Mouse (Mus musculus): Measurements from ENCODE around the gene Bmpr1b. TPM values are rescaled to one million over a fixed set of nuclear protein-coding genes. Genes with fewer than 3 reads are reported as not detected.

Bmpr1b gene
- polyA plus RNA-seq, 1 experiment from 2014 or later = 18.1 TPM

DNA sequence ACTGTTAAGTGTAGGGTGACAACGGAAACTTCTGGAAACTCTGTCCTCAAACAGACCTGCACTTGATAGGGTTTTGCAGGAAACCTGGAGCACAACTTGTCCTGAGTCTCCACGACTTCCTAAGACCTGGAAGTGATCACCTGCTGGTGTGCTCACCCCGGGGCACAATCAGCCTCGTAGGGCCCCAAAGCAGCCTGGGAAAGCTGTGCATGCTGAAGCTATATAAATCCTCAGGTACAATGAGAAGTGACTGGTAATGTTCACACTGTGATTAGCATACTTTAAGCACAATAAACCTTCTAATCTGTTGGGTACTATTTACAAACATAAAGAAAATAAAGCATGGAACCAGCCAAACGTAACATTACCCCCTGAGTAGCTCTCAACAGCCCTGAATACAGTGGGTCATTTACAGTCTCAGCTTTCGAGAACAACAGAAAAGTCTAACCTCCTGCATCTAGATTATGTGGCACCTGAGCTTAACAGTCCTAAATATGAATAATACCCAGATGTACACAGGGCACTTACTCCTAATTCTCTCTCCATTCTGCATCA, 54.4 kb downstream of the Bmpr1b start:
- no peak for ATAC-seq (ENCODE audit: insufficient number of reproducible peaks, insufficient read depth, low FRiP score, low TSS enrichment, low read depth)
- peaks cover 14% of the 10 kb centered on the region; the same call in 1 of the 2 replicates for H3K27me3 ChIP-seq
- H3K9me3 ChIP-seq = no peaks in the 10 kb centered on the region
- no peaks in the 10 kb centered on the region for H3K36me3 ChIP-seq
- H3K4me2 ChIP-seq = no peak overlapping the region
- H3K9ac ChIP-seq (replicated peaks) = no peak overlapping the region
- peaks cover 36% of the 10 kb centered on the region for H3K4me1 ChIP-seq (replicated peaks)
- H3K27ac ChIP-seq = no peak overlapping the region
- WGBS = 40% methylated on average over 6 of the region's 6 CpGs
- H3K4me3 ChIP-seq (replicated peaks) = no peak overlapping the region

- ATAC-seq (ENCODE audit: insufficient number of reproducible peaks, insufficient read depth, low FRiP score, low TSS enrichment, low read depth) = no peak
- Histone ChIP-seq H3K27ac (no peak overlapping the region), H3K9me3 (no peaks in the 10 kb centered on the region), H3K27me3 (peaks cover 13% of the 10 kb centered on the region; the same call in 1 of the 2 replicates), H3K36me3 (no peaks in the 10 kb centered on the region), H3K9ac (replicated peaks) (no peak overlapping the region), H3K4me3 (replicated peaks) (no peak overlapping the region), H3K4me2 (no peak overlapping the region), H3K4me1 (replicated peaks) (peaks cover 35% of the 10 kb centered on the region)
- WGBS = 62% methylated on average over 3 of the region's 3 CpGs
These were observed 55.0 kb downstream of the Bmpr1b start for GRCm38 (mm10) chr3:142114190-142114589.

DNA sequence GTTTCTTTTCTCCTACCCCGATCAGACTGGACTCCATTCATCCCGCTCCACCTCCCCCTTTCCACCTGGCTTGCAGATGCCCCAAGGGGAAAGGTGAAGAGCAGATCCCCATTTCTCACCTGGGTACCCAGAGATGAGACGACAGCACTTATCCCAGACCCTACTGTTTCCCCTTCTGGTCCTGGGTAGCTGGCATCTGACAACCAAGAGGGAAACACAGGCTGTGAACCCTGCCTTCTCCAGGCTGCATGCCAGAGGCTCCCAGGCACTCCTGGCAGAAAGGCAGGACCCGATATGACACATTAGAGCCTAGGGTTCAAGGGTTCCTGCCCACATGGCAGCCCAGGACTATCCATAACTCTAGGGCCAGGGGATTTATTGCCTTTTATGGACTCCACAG, 56.0 kb downstream of the Bmpr1b start:
- peak; percentile 26; the same call in 1 of the 2 replicates for ATAC-seq (ENCODE audit: insufficient number of reproducible peaks, insufficient read depth, low FRiP score, low TSS enrichment, low read depth)
- Histone ChIP-seq H3K4me2 (no peak overlapping the region), H3K9me3 (no peaks in the 10 kb centered on the region), H3K36me3 (no peaks in the 10 kb centered on the region), H3K9ac (replicated peaks) (no peak overlapping the region), H3K4me3 (replicated peaks) (no peak overlapping the region), H3K27ac (no peak overlapping the region), H3K4me1 (replicated peaks) (peaks cover 40% of the 10 kb centered on the region), H3K27me3 (peaks cover 11% of the 10 kb centered on the region; the same call in 1 of the 2 replicates)
- WGBS = 76% methylated on average over 4 of the region's 4 CpGs

DNA sequence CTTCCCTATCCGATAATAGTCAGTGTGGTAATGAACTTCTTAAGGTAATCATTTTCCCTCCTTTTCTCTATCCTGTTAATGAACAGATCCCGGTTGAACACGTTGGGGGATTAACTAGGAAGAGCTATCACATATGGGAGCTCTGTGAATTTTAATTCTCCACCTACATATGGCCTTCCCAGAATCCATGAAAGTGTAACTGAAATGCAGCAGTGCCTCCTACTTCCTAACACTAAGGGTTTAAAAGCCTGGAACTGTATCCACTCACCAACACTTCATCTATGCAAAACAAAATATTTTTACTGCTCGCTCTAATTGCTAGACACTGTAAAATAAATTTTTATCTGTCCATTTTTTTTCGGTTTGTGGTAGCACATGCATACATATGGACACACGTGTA, 63.0 kb downstream of the Bmpr1b start:
- Histone ChIP-seq H3K4me1 (replicated peaks) (peaks cover 18% of the 10 kb centered on the region), H3K9me3 (peaks cover 4% of the 10 kb centered on the region; the same call in 1 of the 2 replicates), H3K36me3 (no peaks in the 10 kb centered on the region), H3K4me2 (no peak overlapping the region), H3K4me3 (replicated peaks) (no peak overlapping the region), H3K9ac (replicated peaks) (no peak overlapping the region), H3K27ac (no peak overlapping the region), H3K27me3 (peaks cover 6% of the 10 kb centered on the region; the same call in 1 of the 2 replicates)
- ATAC-seq (ENCODE audit: insufficient number of reproducible peaks, insufficient read depth, low FRiP score, low TSS enrichment, low read depth) = no peak
- WGBS = 77% methylated on average over 6 of the region's 6 CpGs

DNA sequence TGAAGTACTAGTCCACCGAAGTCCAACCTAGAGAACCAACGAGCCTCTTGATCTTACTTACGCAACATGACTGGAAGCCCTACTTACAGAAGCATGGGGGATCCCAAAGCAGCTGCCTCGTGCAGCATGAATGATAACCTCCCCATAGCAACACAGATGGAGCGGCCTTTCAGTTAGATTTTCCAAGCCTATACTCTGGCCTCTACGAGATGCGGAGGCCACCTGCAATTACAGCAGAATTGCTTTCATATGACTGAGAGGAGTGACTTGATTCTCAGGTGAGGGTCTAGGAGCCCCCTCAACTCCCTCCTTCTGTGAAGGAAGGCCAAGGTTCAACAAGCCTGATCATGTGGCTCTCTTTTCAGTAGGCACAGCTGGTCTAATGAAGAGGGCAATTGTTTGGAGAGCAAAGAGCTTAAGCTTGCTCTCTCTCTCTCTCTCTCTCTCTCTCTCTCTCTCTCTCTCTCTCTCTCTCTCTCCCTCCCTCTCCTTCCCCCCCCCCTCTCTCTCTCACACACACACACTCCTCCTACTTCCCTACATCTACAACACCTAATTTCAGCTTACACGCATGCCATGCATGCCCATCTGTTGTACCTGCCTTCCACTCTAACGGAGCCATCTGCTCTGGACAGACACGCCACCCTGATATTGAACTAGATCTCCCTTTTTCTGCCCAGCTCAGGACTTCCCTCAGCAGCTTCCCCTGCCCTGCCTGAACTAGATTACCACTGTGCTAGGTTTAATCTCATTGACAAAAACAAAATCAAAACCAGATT, 65.0 kb downstream of the Bmpr1b start:
- WGBS = 80% methylated on average over 10 of the region's 10 CpGs
- Histone ChIP-seq H3K4me1 (replicated peaks) (peaks cover 29% of the 10 kb centered on the region), H3K27me3 (0 out of 2 replicates have a peak, but pooled peaks cover 3% of the 10 kb centered on the region), H3K9me3 (peaks cover 4% of the 10 kb centered on the region; the same call in 1 of the 2 replicates), H3K9ac (replicated peaks) (no peak overlapping the region), H3K27ac (no peak overlapping the region), H3K4me3 (replicated peaks) (no peak overlapping the region), H3K4me2 (no peak overlapping the region), H3K36me3 (no peaks in the 10 kb centered on the region)
- ATAC-seq (ENCODE audit: insufficient number of reproducible peaks, insufficient read depth, low FRiP score, low TSS enrichment, low read depth) = no peak

- WGBS = 91% methylated on average over 4 of the region's 4 CpGs
- no peak for ATAC-seq (ENCODE audit: insufficient number of reproducible peaks, insufficient read depth, low FRiP score, low TSS enrichment, low read depth)
- H3K36me3 ChIP-seq = no peaks in the 10 kb centered on the region
- H3K4me3 ChIP-seq (replicated peaks) = no peak overlapping the region
- H3K9ac ChIP-seq (replicated peaks) = no peak overlapping the region
- peaks cover 28% of the 10 kb centered on the region for H3K4me1 ChIP-seq (replicated peaks)
- 0 out of 2 replicates have a peak, but pooled peaks cover 3% of the 10 kb centered on the region for H3K27me3 ChIP-seq
- peaks cover 4% of the 10 kb centered on the region; the same call in 1 of the 2 replicates for H3K9me3 ChIP-seq
- no peak overlapping the region for H3K27ac ChIP-seq
- H3K4me2 ChIP-seq = no peak overlapping the region
These were observed 65.6 kb downstream of the Bmpr1b start for GRCm38 (mm10) chr3:142103622-142104021.

DNA sequence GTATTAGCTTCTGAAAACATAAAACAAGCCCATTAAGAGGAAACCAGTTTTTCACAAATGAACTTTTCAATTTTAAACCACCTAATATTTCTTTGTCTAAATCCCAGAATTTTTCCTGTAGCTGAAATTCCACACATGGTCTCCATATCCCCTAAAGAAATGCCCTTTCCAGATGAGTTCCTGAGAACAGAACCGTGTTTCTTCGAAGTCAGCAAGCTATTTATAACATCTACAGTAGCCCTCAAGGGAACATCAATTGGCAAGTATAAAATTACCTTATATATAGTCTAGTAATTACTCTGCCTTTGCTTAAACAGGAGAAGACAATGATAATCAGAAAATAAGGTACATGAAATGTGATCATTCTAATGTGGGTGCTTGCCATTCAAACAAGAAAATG, 70.1 kb downstream of the Bmpr1b start:
- WGBS = 4% methylated on average over 2 of the region's 2 CpGs
- no peak overlapping the region for H3K9ac ChIP-seq (replicated peaks)
- peak; percentile 58; the same call in 1 of the 2 replicates for ATAC-seq (ENCODE audit: insufficient number of reproducible peaks, insufficient read depth, low FRiP score, low TSS enrichment, low read depth)
- no peak overlapping the region for H3K4me2 ChIP-seq
- no peaks in the 10 kb centered on the region for H3K36me3 ChIP-seq
- H3K9me3 ChIP-seq = peaks cover 4% of the 10 kb centered on the region; the same call in 1 of the 2 replicates
- no peak overlapping the region for H3K4me3 ChIP-seq (replicated peaks)
- H3K4me1 ChIP-seq (replicated peaks) = peaks cover 33% of the 10 kb centered on the region
- H3K27ac ChIP-seq = no peak overlapping the region
- H3K27me3 ChIP-seq = peaks cover 15% of the 10 kb centered on the region; the same call in 1 of the 2 replicates

GRCm38 (mm10) chr3:142094049-142094448, 75.2 kb downstream of the Bmpr1b start:
- no peak overlapping the region for H3K4me2 ChIP-seq
- H3K36me3 ChIP-seq = no peaks in the 10 kb centered on the region
- no peaks in the 10 kb centered on the region for H3K9me3 ChIP-seq
- H3K4me3 ChIP-seq (replicated peaks) = no peak overlapping the region
- H3K9ac ChIP-seq (replicated peaks) = no peak overlapping the region
- H3K4me1 ChIP-seq (replicated peaks) = peaks cover 33% of the 10 kb centered on the region
- WGBS = 21% methylated on average over 4 of the region's 4 CpGs
- no peak for ATAC-seq (ENCODE audit: insufficient number of reproducible peaks, insufficient read depth, low FRiP score, low TSS enrichment, low read depth)
- H3K27me3 ChIP-seq = peaks cover 35% of the 10 kb centered on the region
- H3K27ac ChIP-seq = no peak overlapping the region

DNA sequence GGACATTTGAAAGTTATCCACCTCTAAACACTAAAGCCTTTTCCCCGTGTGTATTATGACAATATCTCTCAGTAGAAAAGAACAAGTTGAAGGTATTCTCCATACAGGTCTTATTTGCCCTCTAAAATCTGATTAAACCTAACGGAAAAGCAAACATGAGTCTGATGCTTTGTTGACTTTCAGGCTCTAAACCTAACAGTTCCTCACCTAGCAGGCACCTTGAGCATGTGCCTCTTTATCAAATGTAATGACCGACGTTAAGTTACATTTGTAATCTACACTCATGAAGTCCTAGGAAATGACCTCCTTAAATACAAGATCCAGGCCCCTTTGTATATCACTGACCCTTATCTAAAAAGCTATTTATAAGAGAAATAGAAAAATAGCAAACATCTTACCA, 79.5 kb downstream of the Bmpr1b start:
- no peak overlapping the region for H3K27ac ChIP-seq
- no peak for ATAC-seq (ENCODE audit: insufficient number of reproducible peaks, insufficient read depth, low FRiP score, low TSS enrichment, low read depth)
- peaks cover 27% of the 10 kb centered on the region for H3K27me3 ChIP-seq
- no peak overlapping the region for H3K4me2 ChIP-seq
- WGBS = 86% methylated on average over 4 of the region's 4 CpGs
- H3K9me3 ChIP-seq = no peaks in the 10 kb centered on the region
- H3K36me3 ChIP-seq = no peaks in the 10 kb centered on the region
- H3K4me1 ChIP-seq (replicated peaks) = peaks cover 36% of the 10 kb centered on the region
- H3K9ac ChIP-seq (replicated peaks) = no peak overlapping the region
- H3K4me3 ChIP-seq (replicated peaks) = no peak overlapping the region

GRCm38 (mm10) chr3:142085938-142086337, 83.3 kb downstream of the Bmpr1b start:
- no peak overlapping the region for H3K27ac ChIP-seq
- no peak overlapping the region for H3K9ac ChIP-seq (replicated peaks)
- no peaks in the 10 kb centered on the region for H3K9me3 ChIP-seq
- no peak overlapping the region for H3K4me2 ChIP-seq
- peaks cover 13% of the 10 kb centered on the region for H3K27me3 ChIP-seq
- no peak overlapping the region for H3K4me3 ChIP-seq (replicated peaks)
- WGBS = 49% methylated on average over 3 of the region's 3 CpGs
- no peak for ATAC-seq (ENCODE audit: insufficient number of reproducible peaks, insufficient read depth, low FRiP score, low TSS enrichment, low read depth)
- no peaks in the 10 kb centered on the region for H3K36me3 ChIP-seq
- H3K4me1 ChIP-seq (replicated peaks) = peaks cover 18% of the 10 kb centered on the region

- H3K4me1 ChIP-seq (replicated peaks) = peaks cover 18% of the 10 kb centered on the region
- H3K36me3 ChIP-seq = no peaks in the 10 kb centered on the region
- H3K27me3 ChIP-seq = peaks cover 13% of the 10 kb centered on the region
- H3K9ac ChIP-seq (replicated peaks) = no peak overlapping the region
- no peak overlapping the region for H3K27ac ChIP-seq
- 3% methylated on average over 1 of the region's 1 CpGs for WGBS
- H3K4me2 ChIP-seq = no peak overlapping the region
- no peak for ATAC-seq (ENCODE audit: insufficient number of reproducible peaks, insufficient read depth, low FRiP score, low TSS enrichment, low read depth)
- no peak overlapping the region for H3K4me3 ChIP-seq (replicated peaks)
- H3K9me3 ChIP-seq = no peaks in the 10 kb centered on the region
These were observed 85.1 kb downstream of the Bmpr1b start for GRCm38 (mm10) chr3:142084091-142084490.

Measured in limb, embryonic 12.5 days (tissue).